Mouse (Mus musculus) R1 (cell line): ENCODE data around the gene Pld2.
"Not testable (repeated sequence)": the region's sequence is repeated elsewhere in the genome, so short reads cannot be mapped to it uniquely, and the experiment has no call there.

Source experiments
- DNase-seq: peaks from one replicate; pipeline ENCODE4 v3.0.0-alpha.2; 2018; ENCODE audit warnings: low read depth, low spot score

The Pld2 gene

DNA sequence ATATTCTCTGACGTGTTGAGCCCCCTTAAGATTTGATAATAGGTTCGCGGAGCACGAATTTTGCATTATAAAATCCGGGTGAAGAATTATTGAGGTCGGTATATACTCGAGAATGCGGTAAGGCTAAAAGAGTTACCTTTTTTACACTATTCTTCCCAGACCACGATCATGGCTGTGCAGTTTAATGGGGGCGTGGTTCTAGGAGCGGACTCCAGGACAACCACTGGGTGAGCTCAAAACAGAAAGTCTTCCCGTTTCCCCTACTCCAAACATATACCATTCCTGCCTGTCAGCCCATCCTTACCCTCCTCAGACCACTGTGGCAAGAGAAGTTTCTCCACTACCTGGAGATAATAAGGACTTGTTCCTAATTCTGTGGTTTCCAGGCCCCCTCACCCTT, 14.1 kb upstream of the Pld2 start:
- peak; percentile 50 for DNase-seq

DNA sequence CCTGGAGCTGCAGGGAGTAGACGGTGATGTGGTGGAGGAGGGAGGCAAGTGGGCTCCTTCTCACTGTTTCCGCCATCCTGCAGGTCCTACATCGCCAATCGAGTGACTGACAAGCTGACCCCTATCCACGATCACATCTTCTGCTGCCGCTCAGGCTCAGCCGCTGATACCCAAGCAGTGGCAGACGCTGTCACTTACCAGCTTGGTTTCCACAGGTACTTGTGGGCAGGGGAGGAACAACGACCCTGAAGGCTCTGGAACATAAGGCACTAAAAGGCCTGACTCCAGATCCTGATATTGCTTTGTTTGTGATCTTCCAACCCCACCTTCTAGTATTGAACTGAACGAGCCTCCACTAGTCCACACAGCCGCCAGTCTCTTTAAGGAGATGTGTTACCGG, 13.7 kb upstream of the Pld2 start:
- DNase-seq: no peak

DNA sequence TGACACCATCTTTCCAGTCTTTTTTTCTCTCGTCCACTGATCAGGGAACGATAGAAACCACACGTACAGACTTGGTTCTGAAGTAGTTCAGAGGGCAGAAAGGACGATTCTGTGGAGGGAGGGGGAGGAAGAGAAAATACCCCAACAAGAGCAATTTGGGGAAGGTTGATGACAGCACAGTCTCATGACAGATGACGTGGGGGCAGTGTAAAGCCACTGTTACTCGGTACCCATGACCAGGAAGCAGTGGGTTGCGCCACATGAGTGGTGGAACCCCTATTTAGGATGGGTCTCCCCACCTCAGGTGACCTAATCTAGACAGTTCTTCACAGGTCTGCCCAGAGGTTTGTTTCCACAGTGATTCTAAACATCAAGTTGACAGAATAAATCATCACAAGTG, 11.3 kb upstream of the Pld2 start:
- no peak for DNase-seq

DNA sequence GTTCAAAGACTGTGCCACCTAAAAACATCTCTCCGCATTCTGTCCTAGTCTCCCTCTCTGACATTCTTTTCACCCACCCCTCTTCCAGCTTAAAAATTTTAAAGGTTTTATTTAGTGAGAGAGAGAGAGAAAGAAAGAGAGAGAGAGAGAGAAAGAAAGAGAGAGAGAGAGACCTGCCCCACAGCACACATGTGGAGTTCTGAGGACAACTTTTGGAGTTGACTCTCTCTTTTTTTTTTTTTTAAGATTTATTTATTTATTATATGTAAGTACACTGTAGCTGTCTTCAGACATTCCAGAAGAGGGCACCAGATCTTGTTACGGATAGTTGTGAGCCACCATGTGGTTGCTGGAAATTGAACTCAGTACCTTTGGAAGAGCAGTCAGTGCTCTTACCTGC, 8.8 kb upstream of the Pld2 start:
- DNase-seq: not testable (repeated sequence)

DNA sequence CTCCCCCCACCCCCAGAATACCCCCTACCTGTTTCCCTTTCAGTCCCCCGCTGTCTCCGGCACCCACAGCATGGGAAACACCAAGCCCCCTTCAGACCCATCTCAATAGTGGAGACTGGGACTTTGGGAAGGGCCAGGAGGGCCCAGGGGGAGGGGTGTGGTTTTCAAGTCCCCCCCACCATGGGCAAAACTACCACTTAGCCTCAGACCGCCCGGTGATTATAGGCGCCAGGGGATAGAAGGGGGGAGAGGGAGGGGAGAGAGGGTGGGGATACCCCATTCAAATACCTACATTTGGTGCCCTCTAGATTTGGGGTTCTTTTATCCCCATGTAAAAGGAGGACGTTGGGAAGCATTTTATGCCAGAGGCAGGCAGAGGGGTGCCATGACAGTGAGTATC, 7.0 kb upstream of the Pld2 start, which contains the start of gene Gm40193:
Gene Gm40193 (minus strand): TSS at position 101 of the 400 bp plus-strand sequence.
- no peak for DNase-seq

DNA sequence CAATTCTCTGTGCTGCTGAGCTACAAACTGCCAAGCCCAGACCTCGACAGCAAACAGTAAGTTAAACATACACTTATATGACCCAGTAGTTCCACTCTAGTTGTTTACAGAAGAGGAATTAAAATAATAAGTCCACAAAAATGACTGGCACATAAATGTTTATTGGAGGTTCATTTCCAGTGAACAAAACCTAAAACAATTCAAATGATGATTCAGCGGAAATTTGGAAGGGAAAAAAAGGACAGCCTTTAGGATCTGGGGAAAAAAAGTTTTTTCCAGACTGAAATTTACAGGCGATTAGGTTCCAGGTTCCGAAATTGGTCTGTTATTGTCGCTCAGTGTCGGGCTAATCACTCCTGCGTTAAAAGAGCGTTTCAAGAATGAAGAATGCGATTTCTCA, 441 bp upstream of the Pld2 start:
- DNase-seq: no peak

DNA sequence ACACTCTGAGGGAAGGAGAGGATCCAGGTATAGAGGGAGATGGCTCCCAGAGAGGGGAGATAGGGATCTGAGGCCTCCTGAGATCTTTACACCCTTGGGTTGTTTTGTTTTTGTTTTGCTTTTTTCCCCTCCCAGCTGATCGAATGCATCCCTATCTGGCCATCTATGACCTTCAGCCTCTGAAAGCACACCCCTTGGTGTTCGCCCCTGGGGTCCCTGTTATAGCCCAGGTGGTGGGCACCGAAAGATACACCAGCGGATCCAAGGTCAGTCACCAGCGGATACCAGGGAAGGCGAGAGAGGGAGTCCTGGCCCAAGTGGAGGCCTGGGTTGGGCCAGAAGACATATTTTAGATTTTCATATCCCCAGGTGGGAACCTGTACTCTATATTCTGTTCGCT, 1.1 kb downstream of the Pld2 start:
- DNase-seq: no peak

DNA sequence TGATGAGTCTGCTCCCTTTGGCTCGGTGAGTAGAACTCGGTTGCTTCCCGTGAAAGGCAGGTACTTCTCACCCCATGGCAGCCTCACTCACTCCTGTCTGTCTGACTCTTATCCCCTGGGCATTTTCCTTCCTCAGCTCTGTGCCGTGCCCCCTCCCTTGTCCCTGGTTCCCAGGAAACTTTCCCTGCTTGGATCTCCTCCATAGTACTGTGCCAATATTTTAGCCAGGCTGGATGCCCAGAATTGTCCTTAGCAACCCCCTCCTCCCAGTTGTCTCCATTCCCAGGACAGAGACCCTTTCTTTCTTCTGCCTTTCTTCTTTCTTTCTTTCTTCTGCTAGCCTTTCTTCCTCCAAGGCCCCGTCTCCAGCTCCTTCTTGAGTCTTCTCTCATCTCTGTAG, 1.6 kb downstream of the Pld2 start:
- DNase-seq: no peak

DNA sequence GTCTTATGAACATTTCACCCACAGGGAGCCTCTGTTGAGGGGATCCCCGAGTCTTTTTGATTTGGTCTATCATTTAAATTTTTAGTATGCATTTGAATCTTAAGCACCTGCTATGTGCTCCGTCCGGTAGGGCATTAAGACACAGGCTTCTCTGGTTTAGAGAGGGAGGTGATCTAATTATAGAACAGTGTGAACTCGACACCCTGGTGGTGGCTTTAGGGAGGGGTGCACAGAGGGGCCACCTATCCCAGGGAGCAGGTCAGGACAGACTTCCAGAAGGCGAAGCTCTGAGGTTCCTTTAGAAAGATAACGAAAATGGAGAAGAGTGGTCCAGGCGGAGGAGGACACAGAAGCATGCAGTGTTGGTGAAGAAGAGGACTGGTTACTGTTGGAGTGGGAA, 4.6 kb downstream of the Pld2 start:
- DNase-seq: no peak

DNA sequence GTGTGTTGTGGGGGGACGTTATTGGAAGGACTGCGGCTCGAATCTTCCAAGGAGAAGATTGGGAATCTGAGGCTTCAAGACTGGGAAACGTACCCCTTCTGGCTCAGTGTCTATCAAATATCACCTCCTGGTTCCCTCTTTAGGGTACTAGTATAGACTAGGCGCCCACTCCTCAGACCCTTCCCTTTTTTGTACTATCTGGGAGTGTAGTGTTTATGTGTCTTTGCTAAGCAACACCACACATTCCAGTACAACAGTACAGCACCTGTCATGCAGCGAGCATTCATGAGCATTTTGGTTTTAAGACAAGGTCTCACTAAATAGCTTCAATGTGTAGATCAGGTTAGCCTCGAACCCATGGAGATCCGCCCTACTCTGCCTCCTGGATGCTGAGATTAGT, 11.7 kb downstream of the Pld2 start:
- DNase-seq: no peak

DNA sequence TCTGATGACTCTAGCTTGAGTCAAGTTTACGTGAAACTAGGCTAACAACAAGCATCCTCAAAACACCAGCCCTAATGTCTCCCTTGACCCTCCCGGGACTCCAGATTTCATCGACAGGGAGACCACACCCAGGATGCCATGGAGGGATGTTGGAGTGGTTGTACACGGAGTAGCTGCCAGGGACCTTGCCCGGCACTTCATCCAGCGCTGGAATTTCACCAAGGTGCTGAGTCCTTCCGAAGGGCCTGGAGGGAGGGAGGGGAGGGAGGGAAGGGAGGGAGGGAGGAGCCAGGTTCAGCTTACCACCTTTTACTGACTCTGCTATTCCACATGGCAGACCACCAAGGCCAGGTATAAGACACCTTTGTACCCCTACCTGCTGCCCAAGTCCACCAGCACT, 14.1 kb downstream of the Pld2 start:
- DNase-seq: no peak

DNA sequence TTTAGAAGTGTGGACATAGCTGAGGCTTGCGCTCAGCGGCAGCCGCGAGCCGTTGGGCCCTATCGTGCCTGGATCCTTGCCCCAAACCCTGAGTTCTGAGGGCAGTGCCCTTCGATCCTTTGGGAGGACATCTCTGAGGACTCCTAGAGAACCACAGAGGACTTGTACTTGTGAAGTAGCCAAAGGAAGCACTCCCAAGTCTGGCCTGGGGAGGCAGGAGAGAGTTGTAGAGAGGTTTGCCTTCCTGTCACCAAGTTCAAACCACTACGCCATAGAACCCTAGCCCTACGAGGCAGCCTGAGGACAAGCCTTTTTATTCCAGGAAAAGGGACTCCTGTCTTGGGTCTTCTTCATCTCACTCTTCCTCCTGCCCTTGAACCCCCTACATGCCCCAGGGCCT, 17.7 kb downstream of the Pld2 start:
- DNase-seq: peak; percentile 65

DNA sequence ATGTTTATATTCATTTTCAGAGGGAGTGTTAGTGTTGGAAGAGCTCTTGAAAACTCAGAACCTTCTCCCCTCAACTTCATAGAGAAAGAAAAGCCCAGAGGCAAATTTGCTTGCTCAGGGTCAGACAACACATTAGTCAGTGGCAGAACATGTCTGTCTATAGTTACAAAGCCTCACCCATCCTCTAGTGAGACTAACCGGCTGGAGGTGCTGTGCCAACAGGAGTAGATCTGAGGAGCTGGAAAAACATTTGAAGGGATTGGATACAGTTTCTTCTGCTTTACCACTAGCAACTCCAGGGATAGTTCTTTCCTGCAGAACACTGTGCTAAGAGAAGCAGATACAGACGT, 22.0 kb downstream of the Pld2 start:
- DNase-seq: no peak

DNA sequence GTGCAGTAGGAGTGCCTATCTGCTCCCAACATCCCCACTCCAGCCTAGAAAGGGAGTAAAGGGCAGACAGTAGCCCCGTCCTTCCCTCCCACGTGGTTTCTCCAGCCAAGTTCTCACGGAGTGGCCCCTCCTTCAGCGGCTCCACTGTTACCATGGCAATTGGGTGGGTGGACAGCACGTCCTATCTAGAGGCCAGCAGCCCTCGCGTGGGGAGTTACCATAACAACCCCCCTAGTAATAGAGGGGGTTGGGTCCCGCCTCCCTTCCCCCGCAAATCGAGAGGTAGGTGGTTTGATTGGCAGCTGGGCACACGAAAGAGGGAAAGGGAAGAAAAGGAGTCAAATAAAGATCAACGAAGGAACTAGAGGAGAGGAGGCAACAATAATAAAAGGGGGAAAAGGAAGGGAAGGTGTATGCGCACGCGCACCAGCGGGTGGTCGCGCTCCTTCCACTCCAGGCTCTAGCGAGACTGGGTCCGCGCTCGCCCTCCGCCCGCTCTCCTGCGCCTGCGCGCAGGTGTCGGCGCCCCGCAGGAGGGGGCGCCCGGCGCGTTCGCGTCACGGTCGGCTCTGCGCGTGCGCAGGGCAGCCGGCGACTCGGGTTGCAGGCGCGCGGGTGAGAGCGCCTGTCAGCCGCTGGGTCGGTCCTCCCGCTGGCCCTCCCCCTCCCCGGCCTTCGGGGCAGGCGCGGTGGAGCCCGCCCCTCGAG, 22.6 kb downstream of the Pld2 start, which contains the start of gene Mink1:
Gene Mink1 (plus strand): TSS at position 595 of the 708 bp plus-strand sequence.
- peak; percentile 89 for DNase-seq

DNA sequence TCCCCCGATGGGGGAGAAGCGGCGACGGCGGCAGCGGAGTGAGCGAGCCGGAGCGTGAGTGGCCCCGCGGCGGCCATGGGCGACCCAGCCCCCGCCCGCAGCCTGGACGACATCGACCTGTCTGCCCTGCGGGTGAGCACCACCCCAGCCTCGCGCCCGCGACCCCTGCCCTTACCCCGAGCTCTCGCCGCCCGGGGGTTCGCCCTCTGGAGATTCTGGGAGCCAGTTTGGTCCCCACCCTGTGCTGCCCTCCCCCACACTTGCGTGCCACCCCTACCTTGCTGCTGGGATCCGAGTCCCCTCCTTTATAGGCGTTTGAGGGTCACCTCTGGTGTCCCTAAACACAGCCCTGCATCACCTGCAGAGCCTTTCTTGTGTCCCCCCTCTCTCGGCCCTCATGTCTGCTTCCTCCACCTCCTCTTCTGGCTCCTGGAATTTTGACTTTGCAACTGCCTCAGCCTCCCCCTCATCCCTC, 23.2 kb downstream of the Pld2 start:
- no peak for DNase-seq

DNA sequence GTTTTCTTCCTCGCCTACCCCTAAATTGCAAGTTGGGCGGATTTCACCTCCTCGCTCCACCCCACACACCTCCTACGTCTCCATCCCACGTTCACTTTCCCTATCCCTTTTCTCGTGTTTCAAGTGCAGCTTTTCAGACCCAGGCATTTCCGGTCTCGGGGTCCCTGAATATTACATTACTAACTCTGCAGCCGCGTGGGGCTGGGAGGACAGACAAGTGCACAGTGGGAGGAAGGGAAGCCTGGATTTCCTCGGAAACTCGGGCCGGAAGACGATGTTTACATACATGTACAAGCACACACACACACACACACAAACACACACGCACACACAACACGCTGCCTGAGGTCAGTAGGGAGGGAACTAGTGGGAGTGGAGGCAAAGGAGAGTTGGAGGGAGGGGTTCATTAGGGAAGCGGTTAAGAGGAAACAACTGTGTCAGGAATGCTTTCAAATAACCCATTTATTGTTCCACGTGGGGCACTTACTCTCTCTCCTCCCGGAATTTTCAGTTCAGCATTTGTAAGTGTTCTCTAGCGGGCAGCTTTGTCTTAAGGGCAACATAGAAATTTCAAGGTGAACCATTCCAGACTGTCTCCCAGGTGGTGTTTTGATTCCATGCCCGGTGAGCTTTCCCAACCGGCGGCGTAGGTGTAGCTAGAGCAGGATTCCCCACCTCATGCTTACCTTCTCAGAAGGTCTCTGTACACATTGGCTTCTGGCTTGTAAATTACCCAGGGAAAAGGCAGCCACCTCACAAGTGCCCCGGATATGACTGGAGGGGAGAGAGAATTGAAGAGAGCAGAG, 23.8 kb downstream of the Pld2 start:
- DNase-seq: peak; percentile 66

DNA sequence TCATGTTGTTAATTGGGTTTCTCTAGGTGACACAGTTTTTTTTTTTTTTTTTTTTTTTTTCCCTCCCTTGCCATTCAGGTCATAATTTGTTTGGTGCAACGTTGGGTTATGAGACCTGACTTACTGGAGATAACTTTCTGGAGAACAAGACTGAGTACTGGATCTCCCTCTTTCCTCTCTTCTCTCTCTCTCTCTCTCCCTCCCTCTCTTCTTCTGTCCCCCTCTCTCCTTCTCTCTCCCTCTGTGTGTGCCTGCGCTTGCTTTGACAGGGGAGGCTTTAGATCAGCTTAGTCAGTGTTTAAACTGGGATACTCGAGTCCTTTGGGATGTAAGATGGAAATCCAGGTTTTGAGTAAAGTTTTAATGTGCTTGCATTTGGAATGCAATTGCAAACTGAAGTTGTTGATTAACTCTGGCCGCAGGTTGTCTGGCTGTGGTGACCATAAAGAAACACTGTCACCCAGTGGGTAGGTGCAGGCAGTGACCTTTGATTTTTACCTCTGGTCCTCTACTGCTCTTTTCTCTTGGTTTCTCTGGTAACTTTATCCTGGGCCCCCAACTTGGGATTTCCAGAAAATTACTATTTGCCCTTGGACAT, 24.5 kb downstream of the Pld2 start:
- no peak for DNase-seq

DNA sequence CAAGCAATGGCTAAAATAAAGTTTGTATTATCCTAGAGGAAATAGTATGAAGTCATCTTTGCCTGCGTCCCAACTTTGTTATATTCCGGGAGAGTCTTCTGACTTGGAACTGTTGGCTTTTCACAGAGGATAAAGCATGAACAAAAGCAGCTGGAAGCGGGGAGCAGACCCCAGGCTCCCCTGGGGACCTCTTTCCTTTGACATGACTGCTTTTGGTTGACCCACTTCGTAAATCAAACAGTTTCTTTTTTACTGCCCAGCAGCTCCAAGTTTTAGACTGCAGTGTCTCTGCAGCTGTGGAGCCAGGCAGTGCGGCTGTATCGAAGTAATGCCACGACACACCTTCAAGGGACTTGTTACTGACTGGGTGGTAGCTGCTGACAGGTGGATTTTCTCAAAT, 26.7 kb downstream of the Pld2 start:
- no peak for DNase-seq

DNA sequence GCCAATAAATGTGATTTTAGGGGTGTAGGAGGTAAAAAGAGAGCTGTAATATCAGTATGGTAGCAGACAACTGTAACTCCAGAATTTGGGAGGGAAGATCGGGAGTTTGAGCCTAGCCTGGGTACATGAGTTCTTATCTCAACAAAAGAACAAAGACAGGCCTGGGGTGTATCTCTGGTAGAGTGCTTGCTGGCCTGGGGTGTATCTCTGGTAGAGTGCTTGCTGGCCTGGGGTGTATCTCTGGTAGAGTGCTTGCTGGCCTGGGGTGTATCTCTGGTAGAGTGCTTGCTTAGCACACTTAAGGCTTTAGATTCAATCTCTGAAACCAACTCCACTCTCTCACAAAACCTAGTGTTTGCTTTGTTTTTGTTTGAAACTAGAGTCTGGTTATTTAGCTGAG, 30.8 kb downstream of the Pld2 start:
- not testable (repeated sequence) for DNase-seq

DNA sequence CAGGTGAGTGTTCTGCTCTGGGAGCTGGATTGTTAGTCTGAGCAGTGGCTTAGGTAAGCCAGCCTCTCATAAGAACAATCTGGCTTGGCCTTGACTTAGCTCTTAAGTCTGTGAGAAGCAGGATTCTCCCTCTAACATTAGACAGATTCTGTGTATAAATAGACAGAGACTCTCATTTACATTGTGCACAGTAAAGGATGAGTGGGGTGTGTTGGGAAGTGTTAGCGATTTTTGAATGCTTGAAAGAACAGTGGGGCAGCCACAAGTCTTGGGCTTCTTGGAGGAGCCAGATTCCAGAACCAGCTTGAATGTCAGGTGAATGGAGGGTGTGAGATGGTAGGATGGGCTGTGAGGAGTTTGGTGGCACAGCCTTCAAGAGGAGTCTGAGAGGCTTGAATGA, 31.8 kb downstream of the Pld2 start:
- DNase-seq: no peak

DNA sequence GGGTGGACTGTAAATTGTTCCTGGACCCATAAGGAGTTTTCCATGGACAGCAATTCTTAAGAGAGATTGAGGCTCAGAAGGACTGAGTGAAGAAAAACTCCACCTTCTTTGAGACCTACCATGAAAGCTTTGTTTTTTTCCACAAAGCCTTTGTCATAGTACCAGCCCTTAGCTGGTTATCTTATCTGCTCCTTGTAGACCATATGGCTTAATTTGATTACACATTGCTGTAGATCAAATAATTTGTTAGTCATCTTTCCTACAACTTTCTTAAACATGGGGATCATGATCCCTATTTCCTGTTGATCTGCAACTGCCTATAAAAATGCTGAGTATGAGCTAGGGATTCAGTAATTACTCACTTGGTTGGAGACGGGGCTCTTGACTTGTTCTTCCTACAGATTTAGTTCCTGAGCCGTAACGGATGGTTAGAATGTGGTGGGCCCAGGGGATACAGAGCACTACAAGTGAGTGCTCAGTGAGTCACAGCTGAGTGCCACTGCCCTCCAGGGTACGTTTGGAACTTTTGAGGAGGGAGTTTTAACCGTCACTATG, 32.6 kb downstream of the Pld2 start:
- no peak for DNase-seq

DNA sequence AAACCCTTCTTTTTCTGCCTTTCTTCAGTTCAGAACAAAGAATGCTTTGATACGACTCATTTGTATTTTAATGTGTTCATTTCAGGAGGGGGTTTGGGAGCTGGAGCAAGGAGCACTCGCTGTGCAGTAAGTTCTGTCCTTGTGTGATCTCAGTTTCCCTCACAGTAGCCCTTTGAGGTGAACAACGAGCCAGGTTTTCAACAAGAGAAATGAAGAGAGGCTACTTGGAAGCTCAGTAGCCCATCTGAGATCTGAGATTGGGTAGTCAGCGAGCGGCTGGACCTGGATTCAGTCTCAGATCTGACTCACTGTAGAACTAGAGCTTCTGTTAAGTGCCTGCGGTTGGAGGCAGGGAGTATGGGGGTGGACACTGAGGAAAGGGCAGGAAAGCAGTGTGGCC, 34.0 kb downstream of the Pld2 start:
- DNase-seq: no peak
